Mouse (Mus musculus) limb, embryonic 11.5 days (tissue): ENCODE results near the gene Cd34. TPM values are rescaled to one million over a fixed set of nuclear protein-coding genes. Genes with fewer than 3 reads are reported as not detected.

ENCODE experiments used
- ATAC-seq: fragments of 200-750 bp; cut with Nextera tagmentation; 2 replicates; pipeline ENCODE4 v1.8.0; 2017; ENCODE audit warnings: low read depth; ENCODE audit not compliant: insufficient number of reproducible peaks, low FRiP score, low TSS enrichment
- DNase-seq: peaks from one replicate; pipeline ENCODE4 v3.0.0-alpha.2; 2015; ENCODE audit warnings: low spot score
- H3K27ac ChIP-seq: fragments of 300-500 bp; sonication (generic); replicated peaks from 2 replicates; pipeline ENCODE4 v1.5.1; 2014; ENCODE audit warnings: low read depth, mild to moderate bottlenecking, low read length
- H3K27me3 ChIP-seq: fragments of 300-500 bp; sonication (generic); 2 replicates; pipeline ENCODE4 v1.6.1; 2014; ENCODE audit warnings: mild to moderate bottlenecking, low read length, mixed read lengths; ENCODE audit not compliant: control insufficient read depth, insufficient read depth
- H3K36me3 ChIP-seq: fragments of 300-500 bp; sonication (generic); 2 replicates; pipeline ENCODE4 v1.6.1; 2014; ENCODE audit warnings: mild to moderate bottlenecking, low read length, moderate library complexity, mixed read lengths; ENCODE audit not compliant: control insufficient read depth, insufficient read depth
- H3K4me1 ChIP-seq: fragments of 300-500 bp; sonication (generic); 2 replicates; pipeline ENCODE4 v1.6.1; 2014; ENCODE audit warnings: low read length, mixed read lengths; ENCODE audit not compliant: control insufficient read depth, insufficient read depth
- H3K4me2 ChIP-seq: fragments of 300-500 bp; sonication (generic); 2 replicates; pipeline ENCODE4 v1.6.1; 2014; ENCODE audit warnings: low read depth, mild to moderate bottlenecking, moderate library complexity; ENCODE audit not compliant: severe bottlenecking
- H3K4me3 ChIP-seq: fragments of 300-500 bp; sonication (generic); 2 replicates; pipeline ENCODE4 v1.5.1; 2014; ENCODE audit warnings: low read depth, low read length
- H3K9ac ChIP-seq: fragments of 300-500 bp; sonication (generic); 2 replicates; pipeline ENCODE4 v1.6.1; 2014; ENCODE audit warnings: mild to moderate bottlenecking, low read length
- H3K9me3 ChIP-seq: fragments of 300-500 bp; sonication (generic); 2 replicates; pipeline ENCODE4 v1.6.1; 2016; ENCODE audit warnings: low read length; ENCODE audit not compliant: control insufficient read depth
- WGBS: fragments of 180-500 bp; shearing (Covaris S2); extraction: QIAGEN DNeasy Blood & Tissue Kit; methylation state at CpG from one replicate; pipeline ENCODE4 v1.1.7; 2014; 5-methylcytosine and 5-hydroxymethylcytosine counted together
- polyA plus RNA-seq: library from polyadenylated mRNA; unstranded; fragments of >200 nt; fragmentation: Nextera tagmentation; extraction: Ambion mirVana; gene quantifications from 2 replicates; pipeline ENCODE4 v1.2.1, GENCODE M21; 2014

Gene Cd34
- polyA plus RNA-seq, 1 experiment from 2014 or later, result 45.3 TPM

GRCm38 (mm10) chr1:194989024-194989423, 50.4 kb downstream of the Cd34 start:
- Histone ChIP-seq H3K9ac (no peak overlapping the region), H3K4me1 (no peaks in the 10 kb centered on the region), H3K36me3 (no peaks in the 10 kb centered on the region), H3K4me2 (no peak overlapping the region), H3K27me3 (no peaks in the 10 kb centered on the region), H3K4me3 (no peak overlapping the region), H3K27ac (no peak overlapping the region), H3K9me3 (no peaks in the 10 kb centered on the region)
- ATAC-seq (no peak), DNase-seq (no peak)
- WGBS, result 87% methylated on average over 1 of the region's 1 CpGs

- ATAC-seq (no peak), DNase-seq (no peak)
- no peaks in the 10 kb centered on the region for H3K27me3 ChIP-seq
- H3K36me3 ChIP-seq, result no peaks in the 10 kb centered on the region
- WGBS, result 89% methylated on average over 2 of the region's 2 CpGs
- no peaks in the 10 kb centered on the region for H3K4me1 ChIP-seq
- H3K4me3 ChIP-seq, result no peak overlapping the region
- no peak overlapping the region for H3K27ac ChIP-seq
- no peak overlapping the region for H3K4me2 ChIP-seq
- H3K9ac ChIP-seq, result no peak overlapping the region
- H3K9me3 ChIP-seq, result no peaks in the 10 kb centered on the region
Observed at GRCm38 (mm10) chr1:194990976-194991375, 52.4 kb downstream of the Cd34 start.

GRCm38 (mm10) chr1:194991654-194992053, 53.0 kb downstream of the Cd34 start:
- H3K9me3 ChIP-seq, result no peaks in the 10 kb centered on the region
- no peak for ATAC-seq
- H3K4me3 ChIP-seq, result no peak overlapping the region
- H3K27me3 ChIP-seq, result no peaks in the 10 kb centered on the region
- DNase-seq, result no peak
- H3K9ac ChIP-seq, result no peak overlapping the region
- H3K36me3 ChIP-seq, result no peaks in the 10 kb centered on the region
- H3K4me1 ChIP-seq, result no peaks in the 10 kb centered on the region
- no peak overlapping the region for H3K4me2 ChIP-seq
- no peak overlapping the region for H3K27ac ChIP-seq
- 82% methylated on average over 2 of the region's 2 CpGs for WGBS

- no peaks in the 10 kb centered on the region for H3K4me1 ChIP-seq
- no peaks in the 10 kb centered on the region for H3K36me3 ChIP-seq
- WGBS, result 82% methylated on average over 5 of the region's 5 CpGs
- no peaks in the 10 kb centered on the region for H3K27me3 ChIP-seq
- ATAC-seq, result no peak
- H3K4me2 ChIP-seq, result no peak overlapping the region
- DNase-seq, result no peak
- H3K9ac ChIP-seq, result no peak overlapping the region
- H3K9me3 ChIP-seq, result no peaks in the 10 kb centered on the region
- no peak overlapping the region for H3K4me3 ChIP-seq
- no peak overlapping the region for H3K27ac ChIP-seq
Observed at GRCm38 (mm10) chr1:194992589-194993317, 54.1 kb downstream of the Cd34 start.

- H3K9ac ChIP-seq, result no peak overlapping the region
- H3K27me3 ChIP-seq, result no peaks in the 10 kb centered on the region
- H3K9me3 ChIP-seq, result no peaks in the 10 kb centered on the region
- WGBS, result 85% methylated on average over 1 of the region's 1 CpGs
- DNase-seq (no peak), ATAC-seq (no peak)
- H3K4me2 ChIP-seq, result no peak overlapping the region
- H3K4me3 ChIP-seq, result no peak overlapping the region
- no peak overlapping the region for H3K27ac ChIP-seq
- H3K4me1 ChIP-seq, result no peaks in the 10 kb centered on the region
- H3K36me3 ChIP-seq, result no peaks in the 10 kb centered on the region
Observed at GRCm38 (mm10) chr1:194993409-194993988, 54.9 kb downstream of the Cd34 start.

- Histone ChIP-seq H3K4me3 (no peak overlapping the region), H3K4me1 (no peaks in the 10 kb centered on the region), H3K9ac (no peak overlapping the region), H3K4me2 (no peak overlapping the region), H3K9me3 (no peaks in the 10 kb centered on the region), H3K36me3 (no peaks in the 10 kb centered on the region), H3K27me3 (no peaks in the 10 kb centered on the region), H3K27ac (no peak overlapping the region)
- ATAC-seq (no peak), DNase-seq (no peak)
- WGBS, result 77% methylated on average over 5 of the region's 5 CpGs
Observed at GRCm38 (mm10) chr1:194994262-194994661, 55.6 kb downstream of the Cd34 start.

GRCm38 (mm10) chr1:194995196-194995595, 56.6 kb downstream of the Cd34 start:
- Histone ChIP-seq H3K4me1 (no peaks in the 10 kb centered on the region), H3K4me2 (no peak overlapping the region), H3K4me3 (no peak overlapping the region), H3K27me3 (no peaks in the 10 kb centered on the region), H3K27ac (no peak overlapping the region), H3K9me3 (no peaks in the 10 kb centered on the region), H3K36me3 (no peaks in the 10 kb centered on the region), H3K9ac (no peak overlapping the region)
- WGBS, result 71% methylated on average over 2 of the region's 2 CpGs
- no peak for ATAC-seq
- DNase-seq, result no peak

- no peak overlapping the region for H3K27ac ChIP-seq
- H3K36me3 ChIP-seq, result no peaks in the 10 kb centered on the region
- H3K9ac ChIP-seq, result no peak overlapping the region
- no peak overlapping the region for H3K4me2 ChIP-seq
- H3K27me3 ChIP-seq, result no peaks in the 10 kb centered on the region
- ATAC-seq, result no peak
- DNase-seq, result no peak
- no peaks in the 10 kb centered on the region for H3K9me3 ChIP-seq
- WGBS, result 78% methylated on average over 1 of the region's 1 CpGs
- H3K4me1 ChIP-seq, result no peaks in the 10 kb centered on the region
- no peak overlapping the region for H3K4me3 ChIP-seq
Observed at GRCm38 (mm10) chr1:194998396-194998795, 59.8 kb downstream of the Cd34 start.
